Mouse (Mus musculus): ENCODE data around the gene Fbxl7.

- TF ChIP-seq CTCF (conservative IDR thresholded peaks at IDR 0.05; ENCODE audit: insufficient read depth, insufficient read length, low read depth, low read length) (no peak), POLR2A (IDR thresholded peaks at IDR 0.05; ENCODE audit: low read depth, low read length) (no peak)
Measured at GRCm38 (mm10) chr15:26519220-26519631, 376.2 kb downstream of the Fbxl7 start.

All from kidney, adult 2 months (tissue).